ENCODE assay signal across 8 mouse cellular contexts in genomic region chr5:37716505-37717372, GRCm38 (mm10). TPM values are rescaled to one million over a fixed set of nuclear protein-coding genes. Genes with fewer than 3 reads are reported as not detected.
A peak's percentile ranks its signal among the peaks of the same experiment; 100 is the strongest.
DNase-seq lines count a peak whose midpoint lies in the region; ATAC-seq and TF ChIP-seq lines count a peak whose summit lies in the region.

Gene Stk32b, minus strand, starts transcription at chr5:37717171.

- no peak within 1 kb of the TSS for H3K27ac ChIP-seq in left cerebral cortex, adult 2 months
- H3K27ac ChIP-seq in embryonic facial prominence, embryonic 15.5 days (replicated peaks): no peak within 1 kb of the TSS
- peak within 1 kb of the TSS; percentile 33; the same call in 1 of the 2 replicates for H3K27ac ChIP-seq in hindbrain, embryonic 11.5 days (ENCODE audit: low read depth, low read length)
- H3K27ac ChIP-seq in midbrain, embryonic 15.5 days: peak within 1 kb of the TSS; percentile 82

- H3K4me3 ChIP-seq in left cerebral cortex, adult 2 months: peak within 1 kb of the TSS; percentile 38
- peak within 1 kb of the TSS; percentile 46 for H3K4me3 ChIP-seq in embryonic facial prominence, embryonic 15.5 days (replicated peaks)
- H3K4me3 ChIP-seq in hindbrain, embryonic 11.5 days (ENCODE audit: low read depth, low read length): peak within 1 kb of the TSS; percentile 46
- peak within 1 kb of the TSS; percentile 67 for H3K4me3 ChIP-seq in midbrain, embryonic 15.5 days

- peaks cover 32% of the 10 kb centered on the region for H3K4me1 ChIP-seq in embryonic facial prominence, embryonic 15.5 days
- no peaks in the 10 kb centered on the region for H3K4me1 ChIP-seq in hindbrain, embryonic 11.5 days (replicated peaks; ENCODE audit: control insufficient read depth, insufficient read depth, low read length)
- peaks cover 20% of the 10 kb centered on the region for H3K4me1 ChIP-seq in midbrain, embryonic 15.5 days

- ATAC-seq in embryonic facial prominence, embryonic 15.5 days (ENCODE audit: insufficient number of reproducible peaks, low FRiP score, low TSS enrichment, low read depth): peak; percentile 80
- ATAC-seq in hindbrain, embryonic 11.5 days (ENCODE audit: low FRiP score): peak; percentile 85
- ATAC-seq in midbrain, embryonic 15.5 days (replicated peaks): peak; percentile 90

- WGBS in embryonic facial prominence, embryonic 15.5 days: under 1% methylated on average over 40 of the region's 40 CpGs
- WGBS in hindbrain, embryonic 11.5 days: under 1% methylated on average over 40 of the region's 40 CpGs
- WGBS in midbrain, embryonic 15.5 days: under 1% methylated on average over 40 of the region's 40 CpGs

- H3K9me3 ChIP-seq in embryonic facial prominence, embryonic 15.5 days (replicated peaks): no peaks in the 10 kb centered on the region
- H3K9me3 ChIP-seq in hindbrain, embryonic 11.5 days (ENCODE audit: control insufficient read depth, low read length): no peaks in the 10 kb centered on the region
- no peaks in the 10 kb centered on the region for H3K9me3 ChIP-seq in midbrain, embryonic 15.5 days

- intact Hi-C loops in left cerebral cortex, adult 2 months (cut with DNase I): loop anchor here (1.0 to 5.0 kb wide), 2 partner anchors 284 to 418 kb away; no protein-coding TSS in a partner anchor
- intact Hi-C loops in left cerebral cortex, postnatal 14 days (cut with DNase I): loop anchor here (1.0 kb wide), 1 partner anchor 418 kb away; no protein-coding TSS in a partner anchor

- DNase-seq in left cerebral cortex, adult 2 months (ENCODE audit: extremely low spot score in 1 of 2, low spot score in 2 of 2): peak; percentile 18 to 37
- no peak for DNase-seq in left cerebral cortex, adult 9 months (ENCODE audit: low spot score in 2 of 2)
- peak; percentile 77 for DNase-seq in hindbrain, embryonic 11.5 days (ENCODE audit: low spot score)
- DNase-seq in left cerebral cortex, postnatal 14 days (ENCODE audit: low spot score in 2 of 2): peak; percentile 32 to 34
- DNase-seq in adrenal gland, postnatal 25 days: no peak
- DNase-seq in thymus, postnatal 25 days: no peak

- H3K36me3 ChIP-seq in embryonic facial prominence, embryonic 15.5 days: no peaks in the 10 kb centered on the region
- H3K36me3 ChIP-seq in hindbrain, embryonic 11.5 days (ENCODE audit: control insufficient read depth, insufficient read depth, low read length): no peaks in the 10 kb centered on the region
- H3K36me3 ChIP-seq in midbrain, embryonic 15.5 days (replicated peaks): no peaks in the 10 kb centered on the region

- TF ChIP-seq CTCF in left cerebral cortex, adult 2 months (IDR thresholded peaks at IDR 0.05): no peak

- peaks cover 31% of the 10 kb centered on the region for H3K27me3 ChIP-seq in embryonic facial prominence, embryonic 15.5 days
- H3K27me3 ChIP-seq in hindbrain, embryonic 11.5 days (ENCODE audit: control insufficient read depth, insufficient read depth, low read length): peaks cover 5% of the 10 kb centered on the region; the same call in 1 of the 2 replicates
- no peaks in the 10 kb centered on the region for H3K27me3 ChIP-seq in midbrain, embryonic 15.5 days (replicated peaks)

- peak within 1 kb of the TSS; percentile 13; the same call in 1 of the 2 replicates for H3K9ac ChIP-seq in embryonic facial prominence, embryonic 15.5 days
- H3K9ac ChIP-seq in hindbrain, embryonic 11.5 days (ENCODE audit: low read depth, low read length): peak within 1 kb of the TSS; percentile 69
- H3K9ac ChIP-seq in midbrain, embryonic 15.5 days: peak within 1 kb of the TSS; percentile 78

- H3K4me2 ChIP-seq in embryonic facial prominence, embryonic 15.5 days (replicated peaks): peak within 1 kb of the TSS; percentile 77
- peak within 1 kb of the TSS; percentile 89 for H3K4me2 ChIP-seq in hindbrain, embryonic 11.5 days (replicated peaks; ENCODE audit: low read depth, low read length)
- H3K4me2 ChIP-seq in midbrain, embryonic 15.5 days: peak within 1 kb of the TSS; percentile 77

RNA-seq across cellular contexts. Expression of gene Stk32b, which starts in this region (rescaled TPM):
- 1 to 10 TPM; 1.8 to 2.5 TPM for total RNA-seq in left cerebral cortex, adult 2 months (2021)
- polyA plus RNA-seq in embryonic facial prominence, embryonic 15.5 days (2015; fragmentation: Nextera tagmentation; extraction: Ambion mirVana): 2.5 and 3.3 TPM in 2 replicates
- polyA plus RNA-seq in hindbrain, embryonic 11.5 days (2014; fragmentation: Nextera tagmentation; extraction: Ambion mirVana): 6.3 TPM in 2 replicates
- 1 to 10 TPM; 2.5 to 3.7 TPM for total RNA-seq in left cerebral cortex, postnatal 14 days (2021)
- polyA plus RNA-seq in midbrain, embryonic 15.5 days (2015; fragmentation: Nextera tagmentation; extraction: Ambion mirVana): 29.1 and 31.7 TPM in 2 replicates
- total RNA-seq in adrenal gland, postnatal 25 days (2021): 0.33 and 0.36 TPM in 2 replicates

Comparison
In these comparisons a context has a peak if more than half of its experiments do, and no peak if none do; other contexts are left out.
1. DNase-seq: peak in left cerebral cortex, adult 2 months (2 of 2), hindbrain, embryonic 11.5 days (single experiment) and left cerebral cortex, postnatal 14 days (2 of 2); none in left cerebral cortex, adult 9 months (0 of 2), adrenal gland, postnatal 25 days (single experiment) and thymus, postnatal 25 days (single experiment).
2. H3K27ac ChIP-seq: peak in hindbrain, embryonic 11.5 days (single experiment) and midbrain, embryonic 15.5 days (single experiment); none in left cerebral cortex, adult 2 months (single experiment) and embryonic facial prominence, embryonic 15.5 days (single experiment).
3. H3K9ac ChIP-seq: peak in every context shown above with its lines; median percentile 78 in midbrain, embryonic 15.5 days; 69 in hindbrain, embryonic 11.5 days; 13 in embryonic facial prominence, embryonic 15.5 days.
4. Peak in every context shown above with its lines, with median percentiles within 50 percentile points of each other: H3K4me3 ChIP-seq, ATAC-seq and H3K4me2 ChIP-seq.